Mouse (Mus musculus): ENCODE data around the gene Gm11757. TPM values are rescaled to one million over a fixed set of nuclear protein-coding genes. Genes with fewer than 3 reads are reported as not detected.

Gene Gm11757
- total RNA-seq (2023): not detected

DNA sequence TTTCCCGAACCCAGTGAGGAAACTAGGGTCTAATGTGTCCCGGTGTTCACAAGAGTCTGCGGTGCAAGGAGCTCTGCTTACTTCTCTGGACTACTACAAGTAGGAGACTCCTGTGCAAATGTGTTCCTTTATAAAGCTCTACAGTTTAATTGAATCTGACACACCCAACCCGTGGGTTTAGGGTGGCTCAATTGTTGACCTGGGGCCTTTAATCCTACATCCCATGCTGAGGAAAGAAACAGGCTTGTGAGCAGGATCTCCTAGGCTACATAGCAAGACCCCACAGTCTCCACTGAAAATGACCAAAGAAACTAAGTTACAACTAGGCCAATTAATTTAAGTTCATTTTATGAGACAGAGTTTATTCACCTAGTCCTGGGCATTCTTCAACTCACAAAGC is at the start of gene Gm11757:
Gene Gm11757, minus strand, starts transcription at position 101 of the 400 bp plus-strand sequence.

DNA sequence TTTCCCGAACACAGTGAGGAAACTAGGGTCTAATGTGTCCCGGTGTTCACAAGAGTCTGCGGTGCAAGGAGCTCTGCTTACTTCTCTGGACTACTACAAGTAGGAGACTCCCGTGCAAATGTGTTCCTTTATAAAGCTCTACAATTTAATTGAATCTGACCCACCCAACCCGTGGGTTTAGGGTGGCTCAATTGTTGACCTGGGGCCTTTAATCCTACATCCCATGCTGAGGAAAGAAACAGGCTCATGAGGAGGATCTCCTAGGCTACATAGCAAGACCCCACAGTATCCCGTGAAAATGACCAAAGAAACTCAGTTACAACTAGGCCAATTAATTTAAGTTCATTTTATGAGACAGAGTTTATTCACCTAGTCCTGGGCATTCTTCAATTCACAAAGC is 29.7 kb upstream of the Gm11757 start, which contains the start of gene Gm11756:
Gene Gm11756, minus strand, starts transcription at position 101 of the 400 bp plus-strand sequence.

DNA sequence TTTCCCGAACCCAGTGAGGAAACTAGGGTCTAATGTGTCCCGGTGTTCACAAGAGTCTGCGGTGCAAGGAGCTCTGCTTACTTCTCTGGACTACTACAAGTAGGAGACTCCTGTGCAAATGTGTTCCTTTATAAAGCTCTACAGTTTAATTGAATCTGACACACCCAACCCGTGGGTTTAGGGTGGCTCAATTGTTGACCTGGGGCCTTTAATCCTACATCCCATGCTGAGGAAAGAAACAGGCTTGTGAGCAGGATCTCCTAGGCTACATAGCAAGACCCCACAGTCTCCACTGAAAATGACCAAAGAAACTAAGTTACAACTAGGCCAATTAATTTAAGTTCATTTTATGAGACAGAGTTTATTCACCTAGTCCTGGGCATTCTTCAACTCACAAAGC is 14.9 kb upstream of the Gm11757 start, which contains the start of gene Gm13871:
Gene Gm13871, minus strand, starts transcription at position 101 of the 400 bp plus-strand sequence.

DNA sequence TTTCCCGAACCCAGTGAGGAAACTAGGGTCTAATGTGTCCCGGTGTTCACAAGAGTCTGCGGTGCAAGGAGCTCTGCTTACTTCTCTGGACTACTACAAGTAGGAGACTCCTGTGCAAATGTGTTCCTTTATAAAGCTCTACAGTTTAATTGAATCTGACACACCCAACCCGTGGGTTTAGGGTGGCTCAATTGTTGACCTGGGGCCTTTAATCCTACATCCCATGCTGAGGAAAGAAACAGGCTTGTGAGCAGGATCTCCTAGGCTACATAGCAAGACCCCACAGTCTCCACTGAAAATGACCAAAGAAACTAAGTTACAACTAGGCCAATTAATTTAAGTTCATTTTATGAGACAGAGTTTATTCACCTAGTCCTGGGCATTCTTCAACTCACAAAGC is 14.7 kb downstream of the Gm11757 start, which contains the start of gene Gm11758:
Gene Gm11758, minus strand, starts transcription at position 101 of the 400 bp plus-strand sequence.

Other genes with a start within 250 kb of the Gm11757 start
- gene Gm11239, start 222.8 kb downstream of the Gm11757 start, total RNA-seq (2023): not detected
- gene Gm428, start 207.6 kb downstream of the Gm11757 start, total RNA-seq (2023): not detected
- not detected for gene Rasef, start 100.1 kb downstream of the Gm11757 start, total RNA-seq (2023)
- not detected for gene Gm11758, start 14.8 kb downstream of the Gm11757 start, total RNA-seq (2023)
- not detected for gene Gm13871, start 14.8 kb upstream of the Gm11757 start, total RNA-seq (2023)
- not detected for gene Gm11756, start 29.6 kb upstream of the Gm11757 start, total RNA-seq (2023)
- not detected for gene 2310002L09Rik, start 59.7 kb upstream of the Gm11757 start, total RNA-seq (2023)
- not detected for gene Frmd3, start 122.3 kb upstream of the Gm11757 start, total RNA-seq (2023)

Measured in monocyte, adult 59 days (primary cell).